Mouse (Mus musculus) liver, embryonic 15.5 days (tissue): ENCODE measurements around the gene Ackr3. TPM values are rescaled to one million over a fixed set of nuclear protein-coding genes. Genes with fewer than 3 reads are reported as not detected.
A peak's percentile ranks its signal among the peaks of the same experiment; 100 is the strongest.

ENCODE experiments used
- ATAC-seq: fragments of 200-750 bp; cut with Nextera tagmentation; 2 replicates; pipeline ENCODE4 v1.8.0; 2017; ENCODE audit warnings: moderate number of reproducible peaks, mild to moderate bottlenecking, moderate library complexity; ENCODE audit not compliant: insufficient read depth
- H3K27ac ChIP-seq: fragments of 300-500 bp; sonication (generic); replicated peaks from 2 replicates; pipeline ENCODE4 v1.5.1; 2015; ENCODE audit warnings: mild to moderate bottlenecking, inconsistent platforms
- H3K27me3 ChIP-seq: fragments of 300-500 bp; sonication (generic); 2 replicates; pipeline ENCODE4 v1.6.1; 2015; ENCODE audit warnings: mild to moderate bottlenecking, inconsistent platforms
- H3K36me3 ChIP-seq: fragments of 300-500 bp; sonication (generic); replicated peaks from 2 replicates; pipeline ENCODE4 v1.6.1; 2015; ENCODE audit warnings: moderate library complexity, mild to moderate bottlenecking, inconsistent platforms
- H3K4me1 ChIP-seq: fragments of 300-500 bp; sonication (generic); replicated peaks from 2 replicates; pipeline ENCODE4 v1.6.1; 2015; ENCODE audit warnings: inconsistent platforms
- H3K4me2 ChIP-seq: fragments of 300-500 bp; sonication (generic); 2 replicates; pipeline ENCODE4 v1.6.1; 2015; ENCODE audit warnings: moderate library complexity, mild to moderate bottlenecking, inconsistent platforms
- H3K4me3 ChIP-seq: fragments of 300-500 bp; sonication (generic); replicated peaks from 2 replicates; pipeline ENCODE4 v1.5.1; 2015; ENCODE audit warnings: mild to moderate bottlenecking, inconsistent platforms
- H3K9ac ChIP-seq: fragments of 300-500 bp; sonication (generic); 2 replicates; pipeline ENCODE4 v1.6.1; 2015; ENCODE audit warnings: moderate library complexity, mild to moderate bottlenecking, inconsistent platforms
- H3K9me3 ChIP-seq: fragments of 300-500 bp; sonication (generic); replicated peaks from 2 replicates; pipeline ENCODE4 v1.6.1; 2016; ENCODE audit warnings: inconsistent platforms
- WGBS: fragments of 180-500 bp; shearing (Covaris S2); methylation state at CpG from one replicate; pipeline ENCODE4 v1.1.7; 2015; ENCODE audit warnings: mixed read lengths; ENCODE audit not compliant: insufficient replicate concordance; 5-methylcytosine and 5-hydroxymethylcytosine counted together
- polyA plus RNA-seq: library from polyadenylated mRNA; unstranded; fragments of >200 nt; fragmentation: Nextera tagmentation; extraction: Ambion mirVana; gene quantifications from 2 replicates; pipeline ENCODE4 v1.2.1, GENCODE M21; 2015

Ackr3 gene
- polyA plus RNA-seq, 1 experiment from 2014 or later = 1.5 TPM

- no peaks in the 10 kb centered on the region for H3K36me3 ChIP-seq
- ATAC-seq = no peak
- WGBS = 69% methylated on average over 4 of the region's 4 CpGs
- H3K27me3 ChIP-seq = peaks cover 74% of the 10 kb centered on the region
- H3K9ac ChIP-seq = no peak overlapping the region
- H3K4me2 ChIP-seq = no peak overlapping the region
- H3K27ac ChIP-seq = no peak overlapping the region
- H3K4me3 ChIP-seq = no peak overlapping the region
- H3K9me3 ChIP-seq = no peaks in the 10 kb centered on the region
- 0 out of 2 replicates have a peak, but pooled peaks cover 4% of the 10 kb centered on the region for H3K4me1 ChIP-seq
Observed at GRCm38 (mm10) chr1:90230611-90231010, 26.8 kb downstream of the Ackr3 start.

GRCm38 (mm10) chr1:90231591-90232490, 28.1 kb downstream of the Ackr3 start:
- no peak for ATAC-seq
- Histone ChIP-seq H3K9ac (no peak overlapping the region), H3K4me1 (0 out of 2 replicates have a peak, but pooled peaks cover 4% of the 10 kb centered on the region), H3K4me2 (no peak overlapping the region), H3K9me3 (no peaks in the 10 kb centered on the region), H3K36me3 (no peaks in the 10 kb centered on the region), H3K27me3 (peaks cover 64% of the 10 kb centered on the region), H3K4me3 (no peak overlapping the region), H3K27ac (no peak overlapping the region)
- WGBS = 67% methylated on average over 22 of the region's 22 CpGs

- no peak overlapping the region for H3K4me3 ChIP-seq
- 0 out of 2 replicates have a peak, but pooled peaks cover 4% of the 10 kb centered on the region for H3K4me1 ChIP-seq
- H3K4me2 ChIP-seq = no peak overlapping the region
- no peak for ATAC-seq
- no peak overlapping the region for H3K27ac ChIP-seq
- peaks cover 60% of the 10 kb centered on the region for H3K27me3 ChIP-seq
- no peak overlapping the region for H3K9ac ChIP-seq
- H3K9me3 ChIP-seq = no peaks in the 10 kb centered on the region
- H3K36me3 ChIP-seq = no peaks in the 10 kb centered on the region
Observed at GRCm38 (mm10) chr1:90232491-90232885, 28.7 kb downstream of the Ackr3 start.

GRCm38 (mm10) chr1:90234620-90235054, 30.9 kb downstream of the Ackr3 start:
- Histone ChIP-seq H3K27me3 (peaks cover 61% of the 10 kb centered on the region), H3K27ac (no peak overlapping the region), H3K9ac (no peak overlapping the region), H3K4me3 (no peak overlapping the region), H3K36me3 (no peaks in the 10 kb centered on the region), H3K9me3 (no peaks in the 10 kb centered on the region), H3K4me1 (peaks cover 5% of the 10 kb centered on the region), H3K4me2 (no peak overlapping the region)
- WGBS = 52% methylated on average over 11 of the region's 11 CpGs
- no peak for ATAC-seq

- Histone ChIP-seq H3K27ac (no peak overlapping the region), H3K9me3 (no peaks in the 10 kb centered on the region), H3K9ac (no peak overlapping the region), H3K4me3 (no peak overlapping the region), H3K4me1 (peaks cover 24% of the 10 kb centered on the region), H3K36me3 (no peaks in the 10 kb centered on the region), H3K27me3 (peaks cover 44% of the 10 kb centered on the region; the same call in 1 of the 2 replicates), H3K4me2 (no peak overlapping the region)
- WGBS = 74% methylated on average over 2 of the region's 2 CpGs
- no peak for ATAC-seq
Observed at GRCm38 (mm10) chr1:90236640-90237039, 32.9 kb downstream of the Ackr3 start.

GRCm38 (mm10) chr1:90238095-90238888, 34.5 kb downstream of the Ackr3 start:
- H3K4me1 ChIP-seq = peaks cover 41% of the 10 kb centered on the region
- H3K27me3 ChIP-seq = peaks cover 28% of the 10 kb centered on the region; the same call in 1 of the 2 replicates
- H3K4me2 ChIP-seq = no peak overlapping the region
- no peak overlapping the region for H3K27ac ChIP-seq
- no peak overlapping the region for H3K4me3 ChIP-seq
- ATAC-seq = no peak
- 54% methylated on average over 9 of the region's 9 CpGs for WGBS
- no peaks in the 10 kb centered on the region for H3K36me3 ChIP-seq
- H3K9me3 ChIP-seq = no peaks in the 10 kb centered on the region
- no peak overlapping the region for H3K9ac ChIP-seq

- no peaks in the 10 kb centered on the region for H3K36me3 ChIP-seq
- peak overlapping the region; percentile 66 for H3K27ac ChIP-seq
- 0 out of 2 replicates have a peak overlapping the region, but pooled peaks have one; percentile 20 for H3K4me2 ChIP-seq
- no peak overlapping the region for H3K4me3 ChIP-seq
- H3K27me3 ChIP-seq = peaks cover 26% of the 10 kb centered on the region; the same call in 1 of the 2 replicates
- no peak for ATAC-seq
- no peaks in the 10 kb centered on the region for H3K9me3 ChIP-seq
- peaks cover 53% of the 10 kb centered on the region for H3K4me1 ChIP-seq
- H3K9ac ChIP-seq = no peak overlapping the region
- 77% methylated on average over 16 of the region's 16 CpGs for WGBS
Observed at GRCm38 (mm10) chr1:90239336-90240225, 35.8 kb downstream of the Ackr3 start.

- H3K4me2 ChIP-seq = peak overlapping the region; percentile 20; the same call in 1 of the 2 replicates
- H3K4me1 ChIP-seq = peaks cover 55% of the 10 kb centered on the region
- ATAC-seq = peak; percentile 86
Observed at GRCm38 (mm10) chr1:90240287-90240686, 36.5 kb downstream of the Ackr3 start.

GRCm38 (mm10) chr1:90242444-90242989, 38.7 kb downstream of the Ackr3 start:
- peak; percentile 7; the same call in 1 of the 2 replicates for ATAC-seq
- Histone ChIP-seq H3K4me2 (no peak overlapping the region), H3K9me3 (no peaks in the 10 kb centered on the region), H3K27me3 (peaks cover 26% of the 10 kb centered on the region; the same call in 1 of the 2 replicates), H3K9ac (no peak overlapping the region), H3K4me3 (no peak overlapping the region), H3K27ac (peak overlapping the region; percentile 31), H3K36me3 (no peaks in the 10 kb centered on the region), H3K4me1 (peaks cover 78% of the 10 kb centered on the region)
- WGBS = 46% methylated on average over 8 of the region's 8 CpGs

More at GRCm38 (mm10) chr1:90240287-90240686, 36.5 kb downstream of the Ackr3 start:
- 14% methylated on average over 4 of the region's 4 CpGs for WGBS
- no peaks in the 10 kb centered on the region for H3K9me3 ChIP-seq
- H3K9ac ChIP-seq = no peak overlapping the region
- no peak overlapping the region for H3K4me3 ChIP-seq
- H3K27ac ChIP-seq = peak overlapping the region; percentile 66
- no peaks in the 10 kb centered on the region for H3K36me3 ChIP-seq
- H3K27me3 ChIP-seq = peaks cover 26% of the 10 kb centered on the region; the same call in 1 of the 2 replicates

- no peaks in the 10 kb centered on the region for H3K9me3 ChIP-seq
- WGBS = 53% methylated on average over 1 of the region's 1 CpGs
- ATAC-seq = no peak
- peak overlapping the region; percentile 65; the same call in 1 of the 2 replicates for H3K27ac ChIP-seq
- H3K4me2 ChIP-seq = no peak overlapping the region
- H3K4me1 ChIP-seq = peaks cover 98% of the 10 kb centered on the region
- H3K4me3 ChIP-seq = no peak overlapping the region
- H3K9ac ChIP-seq = peak overlapping the region; percentile 42; the same call in 1 of the 2 replicates
- peaks cover 10% of the 10 kb centered on the region; the same call in 1 of the 2 replicates for H3K27me3 ChIP-seq
- no peaks in the 10 kb centered on the region for H3K36me3 ChIP-seq
Observed at GRCm38 (mm10) chr1:90244537-90244936, 40.8 kb downstream of the Ackr3 start.
